In the genomic region with DNA sequence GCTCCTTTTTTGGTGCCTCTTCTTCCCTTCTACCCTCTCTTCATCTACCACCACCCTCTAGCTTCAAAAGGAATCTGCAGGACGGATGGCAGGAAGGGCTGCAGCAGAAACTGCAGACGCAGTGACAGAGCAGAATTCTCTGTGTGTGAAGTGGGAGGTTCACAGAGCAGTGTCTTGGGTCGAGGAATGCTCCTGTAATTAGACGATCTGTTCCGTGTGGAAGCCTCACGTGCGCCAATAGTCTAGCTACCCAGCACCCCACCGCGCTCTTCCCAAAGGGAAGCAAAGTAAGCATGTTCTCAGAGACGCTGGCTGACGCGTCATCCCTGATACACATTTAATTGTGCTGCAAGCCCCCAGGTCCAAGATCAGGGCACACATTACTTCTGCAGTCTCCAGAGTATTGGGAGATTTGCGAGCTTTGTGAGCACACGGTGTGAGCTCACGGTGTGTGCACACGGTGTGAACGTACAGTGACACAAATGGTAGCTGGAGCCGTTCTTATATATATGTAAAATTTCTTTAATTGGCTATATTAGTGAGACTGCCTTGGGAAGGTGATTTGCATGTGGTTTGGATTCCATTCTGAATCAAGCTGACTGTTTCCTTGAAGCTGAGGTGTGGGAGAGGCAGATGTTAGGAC, we compare ENCODE assay signal across 10 mouse cellular contexts. TPM values are rescaled to one million over a fixed set of nuclear protein-coding genes. Genes with fewer than 3 reads are reported as not detected.
DNase-seq lines count a peak whose midpoint lies in the region; ATAC-seq and TF ChIP-seq lines count a peak whose summit lies in the region.
"Had no signal": no experiment of that assay in that cellular context is flagged by ENCODE, and none has a peak within 500 bp of the region (broad histone marks: within the 10 kb centered on the region; RNA-seq: fewer than 3 reads in every experiment).

No protein-coding gene starts in this region.

- H3K4me2 ChIP-seq in heart, embryonic 14.5 days (ENCODE audit: low read length): peak overlapping the region; percentile 42
- H3K4me2 ChIP-seq in forebrain, postnatal 0 days (ENCODE audit: low read depth): peak overlapping the region; percentile 32; the same call in 1 of the 2 replicates

- peak overlapping the region; percentile 70 to 80 for H3K27ac ChIP-seq in heart, embryonic 14.5 days (replicated peaks in 1 of 2; ENCODE audit: control insufficient read depth in 1 of 2, insufficient read depth in 1 of 2, low read depth in 2 of 2, low read length in 2 of 2)
- H3K27ac ChIP-seq in forebrain, postnatal 0 days (ENCODE audit: low read depth, low read length): peak overlapping the region; percentile 70
- peak overlapping the region; percentile 100; the same call in 1 of the 2 replicates for H3K27ac ChIP-seq in macrophage

- 0 out of 2 replicates have a peak overlapping the region, but pooled peaks have one; percentile 42 for H3K9ac ChIP-seq in heart, embryonic 14.5 days (ENCODE audit: low read length)
- peak overlapping the region; percentile 45 for H3K9ac ChIP-seq in forebrain, postnatal 0 days

- TF ChIP-seq POLR2A in brain, embryonic 14.5 days (IDR thresholded peaks at IDR 0.05; ENCODE audit: borderline replicate concordance, extremely low read depth, insufficient read depth, insufficient read length, poor library complexity, severe bottlenecking): no peak

- no peak for TF ChIP-seq CTCF in brain, embryonic 14.5 days (IDR thresholded peaks at IDR 0.05; ENCODE audit: borderline replicate concordance, extremely low read depth, insufficient read depth, insufficient read length)
- no peak for TF ChIP-seq CTCF in forebrain, postnatal 0 days (IDR thresholded peaks at IDR 0.05; ENCODE audit: low read depth)

- ATAC-seq in heart, embryonic 14.5 days (ENCODE audit: insufficient number of reproducible peaks, insufficient read depth, low FRiP score, low read depth): no peak
- peak; percentile 88 for ATAC-seq in forebrain, postnatal 0 days
- no peak for ATAC-seq in megakaryocyte progenitor cell, adult 5-6 weeks (replicated peaks; ENCODE audit: poor library complexity)

- no peaks in the 10 kb centered on the region for H3K9me3 ChIP-seq in heart, embryonic 14.5 days (ENCODE audit: control insufficient read depth, low read length)
- no peaks in the 10 kb centered on the region for H3K9me3 ChIP-seq in forebrain, postnatal 0 days (ENCODE audit: low read length)

- intact Hi-C loops in heart, postnatal 10 days (cut with DNase I): no loop called here

- DNase-seq in heart, postnatal 10 days: no peak
- peak; percentile 78 for DNase-seq in brain, embryonic 14.5 days (ENCODE audit: low read depth)
- DNase-seq in forebrain, postnatal 0 days: peak; percentile 63
- DNase-seq in gastrocnemius, postnatal 10 days: no peak
- DNase-seq in gastrocnemius, postnatal 4 days (ENCODE audit: low spot score in 2 of 2): no peak

- WGBS in heart, embryonic 14.5 days: 64% methylated on average over 18 of the region's 18 CpGs
- 45% methylated on average over 18 of the region's 18 CpGs for WGBS in forebrain, postnatal 0 days
- 83% methylated on average over 18 of the region's 18 CpGs for WGBS in macrophage (ENCODE audit: missing documents)

- peaks cover 19 to 51% of the 10 kb centered on the region in 2 experiments for H3K4me1 ChIP-seq in heart, embryonic 14.5 days (ENCODE audit: control insufficient read depth in 2 of 2, insufficient read depth in 2 of 2, low read length in 2 of 2)
- peaks cover 12% of the 10 kb centered on the region for H3K4me1 ChIP-seq in forebrain, postnatal 0 days (ENCODE audit: insufficient read depth)

- H3K4me3 ChIP-seq in heart, embryonic 14.5 days (ENCODE audit: control insufficient read depth in 1 of 2, insufficient read depth in 1 of 2, low read depth in 1 of 2, low read length in 2 of 2): no peak overlapping the region
- H3K4me3 ChIP-seq in forebrain, postnatal 0 days (ENCODE audit: low read depth, low read length): no peak overlapping the region
- no peak overlapping the region for H3K4me3 ChIP-seq in macrophage (ENCODE audit: inconsistent target)
- H3K4me3 ChIP-seq: myocyte had no signal

- peaks cover 100% of the 10 kb centered on the region for H3K79me2 ChIP-seq in macrophage (ENCODE audit: inconsistent target)

- H3K27me3 ChIP-seq in heart, embryonic 14.5 days (ENCODE audit: control insufficient read depth, insufficient read depth, low read length): no peaks in the 10 kb centered on the region
- no peaks in the 10 kb centered on the region for H3K27me3 ChIP-seq in forebrain, postnatal 0 days (ENCODE audit: insufficient read depth, low read length)

- peaks cover 39% of the 10 kb centered on the region for H3K36me3 ChIP-seq in heart, embryonic 14.5 days (ENCODE audit: control insufficient read depth, insufficient read depth, low read length)
- H3K36me3 ChIP-seq in forebrain, postnatal 0 days (ENCODE audit: insufficient read depth): peaks cover 11% of the 10 kb centered on the region
- H3K36me3 ChIP-seq in macrophage (ENCODE audit: inconsistent target): peaks cover 44% of the 10 kb centered on the region; the same call in 1 of the 2 replicates

RNA-seq across cellular contexts. Expression of a gene that starts 35.0 kb away (rescaled TPM):
- polyA plus RNA-seq in heart, embryonic 14.5 days (2014; fragmentation: Nextera tagmentation; extraction: Ambion mirVana): 0.42 and 0.82 TPM in 2 replicates
- not detected for total RNA-seq in heart, postnatal 10 days (2021)
- polyA plus RNA-seq in brain, embryonic 14.5 days (2012; rRNA removed): 0.74 and 0.85 TPM in 2 replicates
- total RNA-seq in forebrain, postnatal 0 days (2014; rRNA removed): 2.8 and 4.6 TPM in 2 replicates
- polyA plus RNA-seq in forebrain, postnatal 0 days (2015; fragmentation: Nextera tagmentation; extraction: Ambion mirVana): 4.2 and 6.1 TPM in 2 replicates
- total RNA-seq in macrophage (2018; cell fraction: chromatin; rRNA removed): not detected
- total RNA-seq in macrophage (2018; cell fraction: cytosol; rRNA removed): not detected
- 1 to 10 TPM in 1 of 26 experiments, under 1 TPM in 2, not detected in 23; 0.85 to 3.4 (median 0.88) TPM for total RNA-seq in macrophage (2018; cell fraction: nucleus; rRNA removed)
- polyA plus RNA-seq in macrophage (2018): not detected in 3 replicates
- total RNA-seq in megakaryocyte progenitor cell, adult 5-6 weeks (2015): not detected in 2 replicates
- not detected in 2 replicates for total RNA-seq in megakaryocyte progenitor cell, adult 5-6 weeks (2017)
- not detected for total RNA-seq in gastrocnemius, postnatal 10 days (2021)
- under 1 TPM in 1 of 2 experiments, not detected in 1; 0.74 TPM for total RNA-seq in gastrocnemius, postnatal 4 days (2021)
- total RNA-seq: common myeloid progenitor, adult 5-6 weeks had no signal

RNA-seq across cellular contexts. Expression of a gene that starts 35.5 kb away (rescaled TPM):
- 0.20 and 0.58 TPM in 2 replicates for polyA plus RNA-seq in heart, embryonic 14.5 days (2014; fragmentation: Nextera tagmentation; extraction: Ambion mirVana)
- total RNA-seq in heart, postnatal 10 days (2021): under 1 TPM in 1 of 2 experiments, not detected in 1; 0.12 TPM
- 2.7 and 3.1 TPM in 2 replicates for polyA plus RNA-seq in brain, embryonic 14.5 days (2012; rRNA removed)
- 1.1 and 2.2 TPM in 2 replicates for total RNA-seq in forebrain, postnatal 0 days (2014; rRNA removed)
- 2.6 and 2.7 TPM in 2 replicates for polyA plus RNA-seq in forebrain, postnatal 0 days (2015; fragmentation: Nextera tagmentation; extraction: Ambion mirVana)
- total RNA-seq in macrophage (2018; cell fraction: chromatin; rRNA removed): not detected
- total RNA-seq in macrophage (2018; cell fraction: cytosol; rRNA removed): under 1 TPM in 1 of 26 experiments, not detected in 25; 0.07 TPM
- under 1 TPM in 1 of 26 experiments, not detected in 25; 0.59 TPM for total RNA-seq in macrophage (2018; cell fraction: nucleus; rRNA removed)
- polyA plus RNA-seq in macrophage (2018): not detected in 3 replicates
- total RNA-seq in megakaryocyte progenitor cell, adult 5-6 weeks (2015): not detected in 2 replicates
- 0.08 TPM in 1 of 2 replicates, not detected in the other for total RNA-seq in megakaryocyte progenitor cell, adult 5-6 weeks (2017)
- total RNA-seq in gastrocnemius, postnatal 10 days (2021): not detected
- not detected for total RNA-seq in gastrocnemius, postnatal 4 days (2021)
- total RNA-seq: common myeloid progenitor, adult 5-6 weeks had no signal

RNA-seq across cellular contexts. Expression of a gene that starts 46.6 kb away (rescaled TPM):
- polyA plus RNA-seq in heart, embryonic 14.5 days (2014; fragmentation: Nextera tagmentation; extraction: Ambion mirVana): 50.7 and 68.6 TPM in 2 replicates
- 100 to 1,000 TPM; 134 to 164 TPM for total RNA-seq in heart, postnatal 10 days (2021)
- 19.0 and 25.5 TPM in 2 replicates for polyA plus RNA-seq in brain, embryonic 14.5 days (2012; rRNA removed)
- total RNA-seq in forebrain, postnatal 0 days (2014; rRNA removed): 8.1 and 11.3 TPM in 2 replicates
- polyA plus RNA-seq in forebrain, postnatal 0 days (2015; fragmentation: Nextera tagmentation; extraction: Ambion mirVana): 15.7 and 24.1 TPM in 2 replicates
- total RNA-seq in macrophage (2018; cell fraction: chromatin; rRNA removed): 100 to 1,000 TPM in 21 of 26 experiments, 10 to 100 TPM in 5; 72.9 to 153 (median 117) TPM
- total RNA-seq in macrophage (2018; cell fraction: cytosol; rRNA removed): 100 to 1,000 TPM; 107 to 139 (median 117) TPM
- 100 to 1,000 TPM in 13 of 26 experiments, 10 to 100 TPM in 13; 73.3 to 148 (median 98.6) TPM for total RNA-seq in macrophage (2018; cell fraction: nucleus; rRNA removed)
- polyA plus RNA-seq in macrophage (2018): 68.1 to 117 TPM (median 91.5 TPM) in 3 replicates
- total RNA-seq in megakaryocyte progenitor cell, adult 5-6 weeks (2015): 124 and 135 TPM in 2 replicates
- total RNA-seq in megakaryocyte progenitor cell, adult 5-6 weeks (2017): 24.7 and 35.1 TPM in 2 replicates
- 10 to 100 TPM; 73.1 to 88.7 TPM for total RNA-seq in gastrocnemius, postnatal 10 days (2021)
- total RNA-seq in gastrocnemius, postnatal 4 days (2021): 100 to 1,000 TPM; 110 TPM

Comparison
In these comparisons a context has a peak if more than half of its experiments do, and no peak if none do; other contexts are left out.
1. DNase-seq: peak in brain, embryonic 14.5 days (single experiment) and forebrain, postnatal 0 days (single experiment); none in heart, postnatal 10 days (0 of 2), gastrocnemius, postnatal 10 days (single experiment) and gastrocnemius, postnatal 4 days (0 of 2).
2. Peak in every context shown above with its lines, with median percentiles within 50 percentile points of each other: H3K27ac ChIP-seq.